Mouse (Mus musculus) CH12.LX (cell line): ENCODE results near the gene 5430403G16Rik. TPM values are rescaled to one million over a fixed set of nuclear protein-coding genes. Genes with fewer than 3 reads are reported as not detected.

Experiments used
- DNase-seq: peaks from one replicate; pipeline ENCODE4 v3.0.0-alpha.2; 2013; ENCODE audit errors: extremely low read depth
- H3K27ac ChIP-seq: 2 replicates; pipeline ENCODE4 v1.5.1; 2012; ENCODE audit warnings: low read depth, mild to moderate bottlenecking, control low read depth, moderate library complexity; ENCODE audit not compliant: insufficient read depth
- H3K27me3 ChIP-seq: replicated peaks from 2 replicates; pipeline ENCODE3; 2012; ENCODE audit warnings: inconsistent platforms
- H3K36me3 ChIP-seq, 2 experiments: replicated peaks in 1 of 2; 2 replicates each; pipeline versions ENCODE3 to v1.6.1; 2012; ENCODE audit warnings: inconsistent platforms in 1 of 2, low read length in 1 of 2, mild to moderate bottlenecking in 1 of 2, mixed read lengths in 1 of 2, moderate library complexity in 1 of 2; ENCODE audit not compliant: control insufficient read depth in 1 of 2, insufficient read depth in 1 of 2
- H3K4me1 ChIP-seq, 2 experiments: 2 replicates each; pipeline ENCODE4 v1.6.1; 2012; ENCODE audit warnings: inconsistent platforms in 1 of 2, moderate library complexity in 1 of 2; ENCODE audit not compliant: insufficient read depth in 2 of 2, control insufficient read depth in 1 of 2
- H3K4me2 ChIP-seq: 2 replicates; pipeline ENCODE4 v1.6.1; 2012; ENCODE audit warnings: low read depth, mild to moderate bottlenecking, control low read depth; ENCODE audit not compliant: poor library complexity, insufficient read depth, severe bottlenecking
- H3K4me3 ChIP-seq, 3 experiments: fragments of 150-350 bp in 1 of 3; sonication (generic) in 1 of 3; replicated peaks in 1 of 3; 2 replicates each; pipeline versions ENCODE3 to v1.5.1; 2011 to 2012; ENCODE audit warnings: low read depth in 2 of 3, low read length in 2 of 3, mild to moderate bottlenecking in 2 of 3, moderate library complexity in 2 of 3, control low read depth in 1 of 3, improper control_type of control experiment in 1 of 3, inconsistent platforms in 1 of 3, mixed read lengths in 1 of 3; ENCODE audit not compliant: poor library complexity in 1 of 3
- H3K79me2 ChIP-seq: replicated peaks from 2 replicates; pipeline ENCODE4 v1.6.1; 2012; ENCODE audit warnings: mild to moderate bottlenecking, moderate library complexity; ENCODE audit not compliant: control insufficient read depth, poor library complexity, insufficient read depth, severe bottlenecking; ENCODE audit errors: extremely low read depth
- H3K9ac ChIP-seq: 2 replicates; pipeline ENCODE4 v1.6.1; 2012; ENCODE audit warnings: low read depth, mild to moderate bottlenecking, control low read depth, moderate library complexity; ENCODE audit not compliant: insufficient read depth
- H3K9me3 ChIP-seq: replicated peaks from 2 replicates; pipeline ENCODE3; 2012; ENCODE audit warnings: low read length, inconsistent platforms, mixed read lengths
- BHLHE40 ChIP-seq: IDR thresholded peaks from 2 replicates; pipeline ENCODE4 v1.6.1; 2011; ENCODE audit warnings: mild to moderate bottlenecking, low read depth, low read length, improper control_type of control experiment
- E2F4 ChIP-seq: IDR thresholded peaks from 2 replicates; pipeline ENCODE4 v1.6.1; 2011; ENCODE audit warnings: low read depth, low read length, improper control_type of control experiment; ENCODE audit not compliant: insufficient replicate concordance
- ELF1 ChIP-seq: IDR thresholded peaks from 2 replicates; pipeline ENCODE4 v1.6.1; 2014; ENCODE audit warnings: low read depth, mild to moderate bottlenecking, inconsistent platforms, low read length, improper control_type of control experiment
- HCFC1 ChIP-seq: IDR thresholded peaks from 2 replicates; pipeline ENCODE4 v1.6.1; 2012; ENCODE audit warnings: low read depth, mild to moderate bottlenecking, inconsistent platforms, low read length, improper control_type of control experiment
- IRF4 ChIP-seq: IDR thresholded peaks from 2 replicates; pipeline ENCODE4 v1.6.1; 2014; ENCODE audit warnings: low read depth, mild to moderate bottlenecking, inconsistent platforms, low read length, improper control_type of control experiment
- JUND ChIP-seq: conservative IDR thresholded peaks from 2 replicates; pipeline ENCODE4 v1.6.1; 2011; ENCODE audit warnings: low read depth, low read length, improper control_type of control experiment
- KAT2A ChIP-seq: IDR thresholded peaks from 2 replicates; pipeline ENCODE4 v1.6.1; 2012; ENCODE audit warnings: low read length, improper control_type of control experiment, inconsistent platforms; ENCODE audit not compliant: insufficient replicate concordance
- MAX ChIP-seq: IDR thresholded peaks from 2 replicates; pipeline ENCODE4 v1.6.1; 2011; ENCODE audit warnings: low read length, improper control_type of control experiment
- MEF2A ChIP-seq: IDR thresholded peaks from 2 replicates; pipeline ENCODE4 v1.6.1; 2014; ENCODE audit warnings: low read depth, mild to moderate bottlenecking, inconsistent platforms, low read length, improper control_type of control experiment, borderline replicate concordance
- MXI1 ChIP-seq: IDR thresholded peaks from 2 replicates; pipeline ENCODE4 v1.6.1; 2011; ENCODE audit warnings: mild to moderate bottlenecking, low read depth, low read length, improper control_type of control experiment
- NELFE ChIP-seq: IDR thresholded peaks from 2 replicates; pipeline ENCODE4 v1.6.1; 2011; ENCODE audit warnings: low read depth, low read length, improper control_type of control experiment
- NRF1 ChIP-seq: IDR thresholded peaks from 2 replicates; pipeline ENCODE4 v1.6.1; 2014; ENCODE audit warnings: low read depth, mild to moderate bottlenecking, inconsistent platforms, low read length, improper control_type of control experiment, moderate library complexity
- PAX5 ChIP-seq: IDR thresholded peaks from 2 replicates; pipeline ENCODE4 v1.6.1; 2012; ENCODE audit warnings: low read length, inconsistent platforms, mixed read lengths
- RAD21 ChIP-seq: IDR thresholded peaks from 2 replicates; pipeline ENCODE4 v1.6.1; 2011; ENCODE audit warnings: low read depth, mild to moderate bottlenecking, low read length, improper control_type of control experiment, moderate library complexity
- TCF12 ChIP-seq: IDR thresholded peaks from 2 replicates; pipeline ENCODE4 v1.6.1; 2014; ENCODE audit warnings: low read depth, mild to moderate bottlenecking, inconsistent platforms, low read length, improper control_type of control experiment
- USF2 ChIP-seq: conservative IDR thresholded peaks from 2 replicates; pipeline ENCODE4 v1.6.1; 2011; ENCODE audit warnings: low read depth, low read length, improper control_type of control experiment
- ZNF384 ChIP-seq: IDR thresholded peaks from 2 replicates; pipeline ENCODE4 v1.6.1; 2012; ENCODE audit warnings: low read depth, low read length, improper control_type of control experiment, inconsistent platforms
- dilution Hi-C: fragments of 300-500 bp; cut with MboI; formaldehyde crosslinking; loops from 2 replicates; pipeline ENCODE4 v1.14.3; 2020; ENCODE audit warnings: low sequenced_read_pairs; ENCODE audit not compliant: extremely low pct_unique_long_range_greater_than_20kb, extremely low pct_ligation_motif_present
- in situ Hi-C: fragments of 300-500 bp; cut with MboI; formaldehyde crosslinking; loops from 3 replicates; pipeline ENCODE4 v1.14.3; 2019; ENCODE audit warnings: low sequenced_read_pairs, low pct_ligation_motif_present, low pct_unique_long_range_greater_than_20kb, mixed read lengths
- polyA plus RNA-seq: library from polyadenylated mRNA; unstranded; fragments of >175 nt; gene quantifications from 2 replicates; pipeline ENCODE4 v1.2.1, GENCODE M21; 2012; ENCODE audit warnings: low read depth; ENCODE audit not compliant: insufficient read length
- total RNA-seq, 2 experiments: library from RNA; depleted of rRNA; stranded (reverse); fragments of 300-350 nt in 1 of 2; fragments of >200 nt in 1 of 2; gene quantifications; 2 replicates each; pipeline ENCODE4 v1.2.3; 2012 to 2014

Gene 5430403G16Rik
- total and polyA plus RNA-seq, 3 experiments: 3.3 to 7.0 (median 4.0) TPM

- no peak for DNase-seq
- in situ Hi-C loops: no loop called here
- H3K36me3 ChIP-seq: peaks cover 4 to 16% of the 10 kb centered on the region in 2 experiments
- no peak overlapping the region for H3K9ac ChIP-seq
- H3K27me3 ChIP-seq: no peaks in the 10 kb centered on the region
- peaks cover 4% of the 10 kb centered on the region for H3K9me3 ChIP-seq
- H3K27ac ChIP-seq: no peak overlapping the region
- TF ChIP-seq MAX (no peak), HCFC1 (no peak), RAD21 (no peak), MEF2A (no peak), JUND (no peak), TCF12 (no peak), ZNF384 (no peak), PAX5 (no peak), E2F4 (no peak), NRF1 (no peak), BHLHE40 (no peak), NELFE (no peak), KAT2A (no peak), ELF1 (no peak), USF2 (no peak), IRF4 (no peak), MXI1 (no peak)
- H3K79me2 ChIP-seq: no peaks in the 10 kb centered on the region
- no peak overlapping the region for H3K4me2 ChIP-seq
- H3K4me1 ChIP-seq: no peaks in the 10 kb centered on the region
- dilution Hi-C loops: no loop called here
- no peak overlapping the region for H3K4me3 ChIP-seq
Measured at GRCm38 (mm10) chr5:109682921-109683320, 7.9 kb downstream of the 5430403G16Rik start.

Other genes with a start within 250 kb of the 5430403G16Rik start
- 25.4 and 32.5 TPM in 2 replicates for gene Crlf2, start 132.0 kb downstream of the 5430403G16Rik start, total RNA-seq (2012; rRNA removed)
- 9.3 and 10.5 TPM in 2 replicates for gene Crlf2, start 132.0 kb downstream of the 5430403G16Rik start, total RNA-seq (2014; rRNA removed)
- gene Crlf2, start 132.0 kb downstream of the 5430403G16Rik start, polyA plus RNA-seq: 22.2 and 22.6 TPM in 2 replicates
- 11.1 and 11.5 TPM in 2 replicates for gene 4930522L14Rik, start 60.8 kb upstream of the 5430403G16Rik start, total RNA-seq (2012; rRNA removed)
- 21.9 and 30.6 TPM in 2 replicates for gene 4930522L14Rik, start 60.8 kb upstream of the 5430403G16Rik start, total RNA-seq (2014; rRNA removed)
- gene 4930522L14Rik, start 60.8 kb upstream of the 5430403G16Rik start, polyA plus RNA-seq: 5.6 and 7.1 TPM in 2 replicates
- 6.0 and 10.2 TPM in 2 replicates for gene Gm15446, start 232.4 kb upstream of the 5430403G16Rik start, total RNA-seq (2012; rRNA removed)
- gene Gm15446, start 232.4 kb upstream of the 5430403G16Rik start, total RNA-seq (2014; rRNA removed): 11.9 and 15.2 TPM in 2 replicates
- gene Gm15446, start 232.4 kb upstream of the 5430403G16Rik start, polyA plus RNA-seq: 6.2 and 19.0 TPM in 2 replicates